Mouse (Mus musculus): ENCODE data around the gene Olfr922. TPM values are rescaled to one million over a fixed set of nuclear protein-coding genes. Genes with fewer than 3 reads are reported as not detected.

Gene Olfr922
- polyA plus RNA-seq (2012; ENCODE audit: insufficient read depth, insufficient read length, missing spikeins), result not detected in 2 replicates

- TF ChIP-seq POLR2A (IDR thresholded peaks at IDR 0.05; ENCODE audit: borderline replicate concordance, low read depth, low read length), result no peak
- no peak for TF ChIP-seq CTCF (IDR thresholded peaks at IDR 0.05; ENCODE audit: low read depth, low read length)
- H3K27ac ChIP-seq (ENCODE audit: insufficient read depth, low read depth, low read length), result no peak within 1 kb of the TSS
- H3K4me1 ChIP-seq (ENCODE audit: control insufficient read depth, insufficient read depth, low read length), result peaks cover 9% of the 10 kb centered on the region; the same call in 1 of the 2 replicates
- no peak within 1 kb of the TSS for H3K4me3 ChIP-seq (ENCODE audit: insufficient read depth, low read length)
Observed at GRCm38 (mm10) chr9:38814314-38814713, at the start of gene Olfr922. Olfr922 (plus strand) TSS chr9:38814614.

- TF ChIP-seq CTCF (IDR thresholded peaks at IDR 0.05; ENCODE audit: low read depth, low read length) (no peak), POLR2A (IDR thresholded peaks at IDR 0.05; ENCODE audit: borderline replicate concordance, low read depth, low read length) (no peak)
- Histone ChIP-seq H3K27ac (ENCODE audit: insufficient read depth, low read depth, low read length) (no peak within 1 kb of the TSS), H3K4me3 (ENCODE audit: insufficient read depth, low read length) (no peak within 1 kb of the TSS), H3K4me1 (ENCODE audit: control insufficient read depth, insufficient read depth, low read length) (no peaks in the 10 kb centered on the region)
Observed at GRCm38 (mm10) chr9:38772768-38773167, 41.6 kb upstream of the Olfr922 start, which contains the start of gene Olfr921. Olfr921 (plus strand) TSS chr9:38773068.

- Histone ChIP-seq H3K27ac (ENCODE audit: insufficient read depth, low read depth, low read length) (peak overlapping the region; percentile 40; the same call in 1 of the 2 replicates), H3K4me1 (ENCODE audit: control insufficient read depth, insufficient read depth, low read length) (no peaks in the 10 kb centered on the region), H3K4me3 (ENCODE audit: insufficient read depth, low read length) (no peak overlapping the region)
- TF ChIP-seq POLR2A (IDR thresholded peaks at IDR 0.05; ENCODE audit: borderline replicate concordance, low read depth, low read length) (no peak), CTCF (IDR thresholded peaks at IDR 0.05; ENCODE audit: low read depth, low read length) (no peak)
Observed at GRCm38 (mm10) chr9:38792689-38793088, 21.7 kb upstream of the Olfr922 start.

GRCm38 (mm10) chr9:38805696-38806095 lies 8.7 kb upstream of the Olfr922 start:
- Histone ChIP-seq H3K4me1 (ENCODE audit: control insufficient read depth, insufficient read depth, low read length) (peaks cover 3% of the 10 kb centered on the region), H3K27ac (ENCODE audit: insufficient read depth, low read depth, low read length) (no peak overlapping the region), H3K4me3 (ENCODE audit: insufficient read depth, low read length) (no peak overlapping the region)
- TF ChIP-seq POLR2A (IDR thresholded peaks at IDR 0.05; ENCODE audit: borderline replicate concordance, low read depth, low read length) (no peak), CTCF (IDR thresholded peaks at IDR 0.05; ENCODE audit: low read depth, low read length) (no peak)

GRCm38 (mm10) chr9:38815458-38815986 lies 1.1 kb downstream of the Olfr922 start:
- no peak overlapping the region for H3K27ac ChIP-seq (ENCODE audit: insufficient read depth, low read depth, low read length)
- peaks cover 9% of the 10 kb centered on the region; the same call in 1 of the 2 replicates for H3K4me1 ChIP-seq (ENCODE audit: control insufficient read depth, insufficient read depth, low read length)
- H3K4me3 ChIP-seq (ENCODE audit: insufficient read depth, low read length), result no peak overlapping the region
- no peak for TF ChIP-seq CTCF (IDR thresholded peaks at IDR 0.05; ENCODE audit: low read depth, low read length)
- no peak for TF ChIP-seq POLR2A (IDR thresholded peaks at IDR 0.05; ENCODE audit: borderline replicate concordance, low read depth, low read length)

GRCm38 (mm10) chr9:38826245-38826644 lies 11.8 kb downstream of the Olfr922 start, which contains the start of gene Olfr923:
Olfr923 (plus strand) TSS chr9:38826545.
- H3K27ac ChIP-seq (ENCODE audit: insufficient read depth, low read depth, low read length), result no peak within 1 kb of the TSS
- no peak within 1 kb of the TSS for H3K4me3 ChIP-seq (ENCODE audit: insufficient read depth, low read length)
- H3K4me1 ChIP-seq (ENCODE audit: control insufficient read depth, insufficient read depth, low read length), result peaks cover under 1% of the 10 kb centered on the region
- no peak for TF ChIP-seq POLR2A (IDR thresholded peaks at IDR 0.05; ENCODE audit: borderline replicate concordance, low read depth, low read length)
- TF ChIP-seq CTCF (IDR thresholded peaks at IDR 0.05; ENCODE audit: low read depth, low read length), result no peak

- TF ChIP-seq POLR2A (IDR thresholded peaks at IDR 0.05; ENCODE audit: borderline replicate concordance, low read depth, low read length), result no peak
- TF ChIP-seq CTCF (IDR thresholded peaks at IDR 0.05; ENCODE audit: low read depth, low read length), result no peak
- H3K27ac ChIP-seq (ENCODE audit: insufficient read depth, low read depth, low read length), result no peak overlapping the region
- H3K4me3 ChIP-seq (ENCODE audit: insufficient read depth, low read length), result no peak overlapping the region
- no peaks in the 10 kb centered on the region for H3K4me1 ChIP-seq (ENCODE audit: control insufficient read depth, insufficient read depth, low read length)
Observed at GRCm38 (mm10) chr9:38833027-38833426, 18.6 kb downstream of the Olfr922 start.

- TF ChIP-seq CTCF (IDR thresholded peaks at IDR 0.05; ENCODE audit: low read depth, low read length) (no peak), POLR2A (IDR thresholded peaks at IDR 0.05; ENCODE audit: borderline replicate concordance, low read depth, low read length) (no peak)
- no peak within 1 kb of the TSS for H3K27ac ChIP-seq (ENCODE audit: insufficient read depth, low read depth, low read length)
- H3K4me1 ChIP-seq (ENCODE audit: control insufficient read depth, insufficient read depth, low read length), result no peaks in the 10 kb centered on the region
- no peak within 1 kb of the TSS for H3K4me3 ChIP-seq (ENCODE audit: insufficient read depth, low read length)
Observed at GRCm38 (mm10) chr9:38844149-38844548, 29.7 kb downstream of the Olfr922 start, which contains the start of gene Olfr924. Olfr924 (plus strand) TSS chr9:38844449.

GRCm38 (mm10) chr9:38854760-38855159 lies 40.3 kb downstream of the Olfr922 start, which contains the start of gene Olfr26:
Olfr26 (plus strand) TSS chr9:38855060.
- no peaks in the 10 kb centered on the region for H3K4me1 ChIP-seq (ENCODE audit: control insufficient read depth, insufficient read depth, low read length)
- TF ChIP-seq POLR2A (IDR thresholded peaks at IDR 0.05; ENCODE audit: borderline replicate concordance, low read depth, low read length) (no peak), CTCF (IDR thresholded peaks at IDR 0.05; ENCODE audit: low read depth, low read length) (no peak)
- no peak within 1 kb of the TSS for H3K4me3 ChIP-seq (ENCODE audit: insufficient read depth, low read length)
- no peak within 1 kb of the TSS for H3K27ac ChIP-seq (ENCODE audit: insufficient read depth, low read depth, low read length)

Other genes starting within 250 kb of the Olfr922 start
- 0.15 TPM in 2 replicates for gene Olfr912, start 234.4 kb upstream of the Olfr922 start, polyA plus RNA-seq (2012; ENCODE audit: insufficient read depth, insufficient read length, missing spikeins)
- gene Olfr913, start 221.9 kb upstream of the Olfr922 start, polyA plus RNA-seq (2012; ENCODE audit: insufficient read depth, insufficient read length, missing spikeins), result not detected in 2 replicates
- gene Olfr914, start 209.5 kb upstream of the Olfr922 start, polyA plus RNA-seq (2012; ENCODE audit: insufficient read depth, insufficient read length, missing spikeins), result not detected in 2 replicates
- not detected in 2 replicates for gene Olfr916, start 154.7 kb upstream of the Olfr922 start, polyA plus RNA-seq (2012; ENCODE audit: insufficient read depth, insufficient read length, missing spikeins)
- gene Olfr917, start 148.8 kb upstream of the Olfr922 start, polyA plus RNA-seq (2012; ENCODE audit: insufficient read depth, insufficient read length, missing spikeins), result not detected in 2 replicates
- gene Olfr918, start 140.0 kb upstream of the Olfr922 start, polyA plus RNA-seq (2012; ENCODE audit: insufficient read depth, insufficient read length, missing spikeins), result not detected in 2 replicates
- not detected in 2 replicates for gene Olfr919, start 110.9 kb upstream of the Olfr922 start, polyA plus RNA-seq (2012; ENCODE audit: insufficient read depth, insufficient read length, missing spikeins)
- gene Vwa5a, start 96.3 kb upstream of the Olfr922 start, polyA plus RNA-seq (2012; ENCODE audit: insufficient read depth, insufficient read length, missing spikeins), result 211 and 230 TPM in 2 replicates
- 1.5 and 2.6 TPM in 2 replicates for gene Olfr920, start 62.3 kb upstream of the Olfr922 start, polyA plus RNA-seq (2012; ENCODE audit: insufficient read depth, insufficient read length, missing spikeins)
- gene Olfr921, start 41.5 kb upstream of the Olfr922 start, polyA plus RNA-seq (2012; ENCODE audit: insufficient read depth, insufficient read length, missing spikeins), result not detected in 2 replicates
- gene Olfr923, start 11.9 kb downstream of the Olfr922 start, polyA plus RNA-seq (2012; ENCODE audit: insufficient read depth, insufficient read length, missing spikeins), result not detected in 2 replicates
- not detected in 2 replicates for gene Olfr924, start 29.8 kb downstream of the Olfr922 start, polyA plus RNA-seq (2012; ENCODE audit: insufficient read depth, insufficient read length, missing spikeins)
- not detected in 2 replicates for gene Olfr26, start 40.4 kb downstream of the Olfr922 start, polyA plus RNA-seq (2012; ENCODE audit: insufficient read depth, insufficient read length, missing spikeins)
- gene Olfr926, start 62.5 kb downstream of the Olfr922 start, polyA plus RNA-seq (2012; ENCODE audit: insufficient read depth, insufficient read length, missing spikeins), result not detected in 2 replicates
- not detected in 2 replicates for gene Olfr930, start 115.2 kb downstream of the Olfr922 start, polyA plus RNA-seq (2012; ENCODE audit: insufficient read depth, insufficient read length, missing spikeins)
- gene Olfr933, start 157.7 kb downstream of the Olfr922 start, polyA plus RNA-seq (2012; ENCODE audit: insufficient read depth, insufficient read length, missing spikeins), result not detected in 2 replicates
- gene Olfr934, start 173.7 kb downstream of the Olfr922 start, polyA plus RNA-seq (2012; ENCODE audit: insufficient read depth, insufficient read length, missing spikeins), result not detected in 2 replicates
- not detected in 2 replicates for gene Olfr935, start 185.1 kb downstream of the Olfr922 start, polyA plus RNA-seq (2012; ENCODE audit: insufficient read depth, insufficient read length, missing spikeins)
- gene Olfr146, start 208.8 kb downstream of the Olfr922 start, polyA plus RNA-seq (2012; ENCODE audit: insufficient read depth, insufficient read length, missing spikeins), result not detected in 2 replicates

Measured in bone marrow macrophage, adult 2 months (primary cell).